Mouse (Mus musculus) brain, embryonic 14.5 days (tissue): ENCODE results near the gene Rnf115.

Source experiments
- CTCF ChIP-seq: fragments of 200-500 bp; IDR thresholded peaks from 2 replicates; pipeline ENCODE4 v1.5.1; 2012; ENCODE audit warnings: inconsistent platforms, mild to moderate bottlenecking, moderate library complexity, borderline replicate concordance; ENCODE audit not compliant: insufficient read depth, insufficient read length; ENCODE audit errors: extremely low read depth
- POLR2A ChIP-seq: fragments of 200-500 bp; IDR thresholded peaks from 2 replicates; pipeline ENCODE4 v1.6.1; 2012; ENCODE audit warnings: mild to moderate bottlenecking, inconsistent platforms, borderline replicate concordance; ENCODE audit not compliant: poor library complexity, insufficient read depth, insufficient read length, severe bottlenecking; ENCODE audit errors: extremely low read depth

- TF ChIP-seq CTCF (no peak), POLR2A (no peak)
Measured at GRCm38 (mm10) chr3:96836414-96836813, 109.0 kb downstream of the Rnf115 start.
